Mouse (Mus musculus): ENCODE measurements around the gene Olfr715b.
"Not testable (repeated sequence)": the region's sequence is repeated elsewhere in the genome, so short reads cannot be mapped to it uniquely, and the experiment has no call there.

Olfr715b gene

GRCm38 (mm10) chr7:107110269-107110668 is at the start of gene Olfr715b:
Gene Olfr715b (minus strand): TSS chr7:107110369.
- DNase-seq (ENCODE audit: low read depth, low spot score): not testable (repeated sequence)

GRCm38 (mm10) chr7:107138027-107138426 is 27.9 kb upstream of the Olfr715b start, which contains the start of gene Olfr716:
Gene Olfr716 (plus strand): TSS chr7:107138327.
- not testable (repeated sequence) for DNase-seq (ENCODE audit: low read depth, low spot score)

GRCm38 (mm10) chr7:107130983-107131382 is 20.8 kb upstream of the Olfr715b start, which contains the start of gene Olfr715:
Gene Olfr715 (minus strand): TSS chr7:107131083.
- not testable (repeated sequence) for DNase-seq (ENCODE audit: low read depth, low spot score)

GRCm38 (mm10) chr7:107092920-107093319 is 17.2 kb downstream of the Olfr715b start, which contains the start of gene Olfr17:
Gene Olfr17 (plus strand): TSS chr7:107093220.
- DNase-seq (ENCODE audit: low read depth, low spot score): no peak

- DNase-seq (ENCODE audit: low read depth, low spot score): no peak
These were observed 39.5 kb downstream of the Olfr715b start, which contains the start of gene Olfr714 for GRCm38 (mm10) chr7:107070681-107071080. Gene Olfr714 (plus strand): TSS chr7:107070981.

Data from brain, embryonic 18.5 days (tissue).